Mouse (Mus musculus) ES-Bruce4 (cell line): ENCODE results near the gene Nhsl1. TPM values are rescaled to one million over a fixed set of nuclear protein-coding genes. Genes with fewer than 3 reads are reported as not detected.

Source experiments
- H3K27ac ChIP-seq: 2 replicates; pipeline ENCODE4 v1.5.1; 2012; ENCODE audit warnings: low read length, inconsistent platforms; ENCODE audit not compliant: insufficient read depth
- H3K27me3 ChIP-seq: 2 replicates; pipeline ENCODE4 v1.6.1; 2012; ENCODE audit warnings: mild to moderate bottlenecking, low read length, inconsistent platforms; ENCODE audit not compliant: control insufficient read depth, poor library complexity, insufficient read depth, severe bottlenecking
- H3K36me3 ChIP-seq: 2 replicates; pipeline ENCODE4 v1.6.1; 2012; ENCODE audit warnings: inconsistent platforms, mild to moderate bottlenecking, low read length, moderate library complexity; ENCODE audit not compliant: control insufficient read depth, poor library complexity, insufficient read depth, severe bottlenecking
- H3K4me1 ChIP-seq: one replicate; pipeline ENCODE4 v1.8.1; 2011; ENCODE audit warnings: low read length; ENCODE audit not compliant: control insufficient read depth, insufficient read depth
- H3K4me3 ChIP-seq: 2 replicates; pipeline ENCODE4 v1.5.1; 2011; ENCODE audit warnings: low read depth, mild to moderate bottlenecking, low read length
- H3K9ac ChIP-seq: 2 replicates; pipeline ENCODE4 v1.6.1; 2012; ENCODE audit warnings: low read depth, mild to moderate bottlenecking, inconsistent platforms; ENCODE audit not compliant: poor library complexity, severe bottlenecking
- H3K9me3 ChIP-seq: replicated peaks from 2 replicates; pipeline ENCODE4 v1.6.1; 2012; ENCODE audit warnings: mild to moderate bottlenecking, low read length, inconsistent platforms; ENCODE audit not compliant: control insufficient read depth, poor library complexity, insufficient read depth, severe bottlenecking
- CTCF ChIP-seq: IDR thresholded peaks from one replicate; pipeline ENCODE4 v1.8.1; 2011; ENCODE audit warnings: low read depth, low read length
- EP300 ChIP-seq: IDR thresholded peaks from 2 replicates; pipeline ENCODE4 v1.6.1; 2011; ENCODE audit warnings: low read depth, low read length; ENCODE audit not compliant: insufficient read depth
- POLR2A ChIP-seq: IDR thresholded peaks from one replicate; pipeline ENCODE4 v1.8.1; 2011; ENCODE audit warnings: low read length; ENCODE audit not compliant: insufficient read depth
- polyA plus RNA-seq: library from polyadenylated mRNA; stranded (reverse); fragments of >200 nt; gene quantifications from 2 replicates; pipeline ENCODE4 v1.2.4, GENCODE M21; 2011; ENCODE audit warnings: low read depth; ENCODE audit not compliant: missing spikeins, insufficient read depth, insufficient read length

Gene Nhsl1
- polyA plus RNA-seq, 1 experiment = 26.9 TPM

DNA sequence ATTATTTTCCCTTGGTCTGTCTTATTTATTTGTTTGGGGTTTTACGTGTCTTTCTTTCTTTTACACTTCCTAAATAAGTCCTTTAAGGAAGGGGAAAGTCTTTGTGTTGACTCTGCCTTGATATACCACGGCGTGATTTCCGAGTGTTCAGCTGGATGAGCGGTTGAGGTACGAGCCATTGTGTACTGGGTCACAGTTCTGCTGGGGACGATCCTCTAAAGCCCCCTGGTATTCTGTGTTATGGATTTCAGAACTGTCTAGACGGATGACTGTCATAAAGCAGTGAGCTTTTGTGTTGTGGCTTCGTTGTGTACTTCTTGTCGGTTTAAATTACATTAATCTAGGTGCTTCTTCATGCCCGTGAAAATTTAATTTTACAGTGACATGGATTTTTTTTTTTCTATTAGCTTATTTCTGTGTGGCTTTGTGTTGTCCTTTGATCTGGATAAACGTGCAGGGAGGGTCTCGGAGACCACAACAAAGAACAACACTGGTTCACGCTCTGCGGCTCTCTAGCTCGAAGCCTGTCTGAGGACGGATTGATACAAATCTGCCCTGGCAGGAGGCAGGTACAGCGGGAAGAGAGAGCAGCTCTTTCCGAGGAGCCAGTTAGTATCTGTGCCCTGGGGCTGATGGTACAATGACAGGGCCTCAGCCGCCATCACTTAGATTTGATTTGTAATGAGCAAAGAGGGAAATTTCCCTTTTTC lies 151.7 kb downstream of the Nhsl1 start:
- Histone ChIP-seq H3K4me1 (no peaks in the 10 kb centered on the region), H3K27me3 (no peaks in the 10 kb centered on the region), H3K4me3 (no peak overlapping the region), H3K27ac (no peak overlapping the region), H3K36me3 (no peaks in the 10 kb centered on the region), H3K9me3 (peaks cover 2% of the 10 kb centered on the region; the same call in 1 of the 2 replicates), H3K9ac (no peak overlapping the region)
- TF ChIP-seq POLR2A = no peak
- no peak for TF ChIP-seq EP300
- no peak for TF ChIP-seq CTCF

DNA sequence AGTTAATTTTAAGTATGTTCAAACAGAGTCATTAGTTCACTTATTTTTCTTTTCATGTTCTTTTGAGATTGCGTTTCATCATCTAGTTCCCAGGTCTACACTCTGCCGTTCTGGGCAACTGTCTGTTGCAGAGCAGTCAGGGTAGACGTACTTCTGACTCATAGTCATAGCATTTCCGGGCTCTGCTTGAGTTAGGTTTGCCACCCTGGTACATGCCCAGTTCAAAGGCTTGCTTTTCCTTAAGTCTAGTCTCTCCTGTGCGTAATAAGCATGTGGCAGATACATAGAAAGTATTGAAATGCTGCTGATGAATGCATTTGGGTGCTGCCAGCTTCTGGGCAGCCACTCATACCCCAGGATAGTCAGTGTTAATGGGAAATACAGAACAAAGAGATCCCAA lies 152.9 kb downstream of the Nhsl1 start:
- H3K27ac ChIP-seq = no peak overlapping the region
- no peaks in the 10 kb centered on the region for H3K36me3 ChIP-seq
- peaks cover 2% of the 10 kb centered on the region; the same call in 1 of the 2 replicates for H3K9me3 ChIP-seq
- no peak overlapping the region for H3K9ac ChIP-seq
- peaks cover 1% of the 10 kb centered on the region for H3K4me1 ChIP-seq
- H3K27me3 ChIP-seq = no peaks in the 10 kb centered on the region
- no peak overlapping the region for H3K4me3 ChIP-seq
- TF ChIP-seq CTCF = no peak
- no peak for TF ChIP-seq EP300
- no peak for TF ChIP-seq POLR2A

DNA sequence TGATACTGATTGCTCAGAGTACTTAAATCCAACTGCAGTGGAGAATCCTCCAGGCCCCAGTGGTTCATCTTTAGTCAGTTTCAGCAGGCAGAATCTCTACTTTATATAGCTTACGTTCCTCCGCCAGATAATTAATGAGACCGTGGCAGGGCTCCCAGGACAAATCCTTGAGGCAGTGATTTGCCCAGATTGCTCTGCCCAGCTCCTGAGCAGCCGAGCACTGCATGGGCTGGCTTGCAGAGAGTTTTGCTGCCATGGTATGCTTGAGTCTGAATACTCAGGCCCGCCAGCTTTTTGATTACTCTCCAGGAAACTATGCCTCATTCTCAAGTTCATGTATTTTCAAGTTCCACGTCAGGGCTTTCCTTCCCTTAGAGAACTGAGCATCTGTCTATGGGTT lies 156.3 kb downstream of the Nhsl1 start:
- no peak overlapping the region for H3K27ac ChIP-seq
- H3K4me3 ChIP-seq = no peak overlapping the region

DNA sequence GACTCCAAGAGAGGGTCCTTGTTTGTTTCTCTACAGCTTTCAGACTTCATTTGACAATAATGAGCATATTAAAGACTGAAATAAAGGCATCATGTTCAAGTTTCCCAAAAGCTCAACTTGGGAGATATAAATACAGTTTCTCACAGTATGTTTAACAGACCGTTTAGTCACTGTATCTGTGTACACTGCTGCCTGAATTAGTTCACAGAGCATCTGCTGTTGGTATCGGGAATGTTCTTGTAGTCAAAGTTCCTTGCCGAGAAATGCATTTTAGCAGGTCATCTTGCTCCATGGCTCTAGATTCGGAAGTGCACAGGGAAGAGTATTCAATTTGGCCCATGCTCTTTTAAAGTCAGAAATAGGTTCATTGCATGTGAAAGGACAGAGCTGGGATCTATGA lies 159.5 kb downstream of the Nhsl1 start:
- H3K4me3 ChIP-seq = no peak overlapping the region
- H3K27me3 ChIP-seq = no peaks in the 10 kb centered on the region
- no peak overlapping the region for H3K9ac ChIP-seq
- H3K36me3 ChIP-seq = no peaks in the 10 kb centered on the region
- peaks cover 1% of the 10 kb centered on the region for H3K4me1 ChIP-seq
- no peaks in the 10 kb centered on the region for H3K9me3 ChIP-seq
- no peak for TF ChIP-seq EP300
- TF ChIP-seq POLR2A = no peak
- no peak for TF ChIP-seq CTCF
- no peak overlapping the region for H3K27ac ChIP-seq

More for the DNA sequence above, 156.3 kb downstream of the Nhsl1 start:
- Histone ChIP-seq H3K9ac (no peak overlapping the region), H3K4me1 (peaks cover 1% of the 10 kb centered on the region), H3K27me3 (no peaks in the 10 kb centered on the region), H3K9me3 (no peaks in the 10 kb centered on the region), H3K36me3 (no peaks in the 10 kb centered on the region)
- no peak for TF ChIP-seq CTCF
- no peak for TF ChIP-seq EP300

DNA sequence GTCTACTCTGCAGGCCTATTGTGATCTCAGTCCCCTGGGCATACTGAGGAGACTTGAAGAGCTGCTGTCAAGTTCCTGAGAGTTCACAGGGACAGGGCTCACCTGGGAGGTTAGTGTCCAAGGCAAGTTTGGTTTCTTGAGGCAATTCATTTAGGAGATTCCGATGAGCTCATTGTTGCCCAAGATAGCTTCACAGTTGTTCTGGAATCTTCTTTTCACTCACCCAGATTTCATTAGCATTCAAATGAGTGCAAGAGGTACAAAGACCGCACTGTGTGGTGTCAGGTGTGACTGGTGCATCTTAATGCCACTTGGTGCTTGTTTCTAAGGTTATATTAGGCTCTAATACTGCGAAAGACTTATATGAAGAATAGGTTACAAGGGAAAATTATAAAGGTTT lies 160.5 kb downstream of the Nhsl1 start:
- no peaks in the 10 kb centered on the region for H3K27me3 ChIP-seq
- H3K27ac ChIP-seq = no peak overlapping the region
- TF ChIP-seq CTCF (no peak), POLR2A (no peak), EP300 (no peak)
- no peak overlapping the region for H3K4me3 ChIP-seq
- no peak overlapping the region for H3K9ac ChIP-seq
- H3K9me3 ChIP-seq = no peaks in the 10 kb centered on the region
- no peaks in the 10 kb centered on the region for H3K36me3 ChIP-seq
- H3K4me1 ChIP-seq = peaks cover 1% of the 10 kb centered on the region

DNA sequence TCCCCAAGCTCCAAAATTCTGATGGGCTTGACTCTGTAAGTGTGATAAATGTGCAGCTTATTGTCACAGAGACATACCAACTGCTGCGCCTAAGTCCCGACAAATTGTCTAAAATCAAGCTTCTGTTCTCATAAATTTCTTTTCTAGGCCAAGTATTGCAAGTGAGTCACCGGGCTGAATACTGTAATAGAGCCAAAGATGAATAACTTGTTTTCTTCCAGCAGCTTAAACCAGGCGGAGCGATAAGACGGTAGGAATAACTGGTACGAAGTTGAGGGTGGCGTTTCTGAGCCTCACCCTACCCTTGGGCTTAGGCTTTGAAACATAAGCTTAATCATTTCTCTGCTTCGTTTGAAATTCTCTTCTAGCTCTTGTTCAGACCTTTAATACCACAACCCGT lies 162.1 kb downstream of the Nhsl1 start:
- no peak for TF ChIP-seq EP300
- no peak for TF ChIP-seq POLR2A
- TF ChIP-seq CTCF = no peak
- Histone ChIP-seq H3K9ac (no peak overlapping the region), H3K9me3 (no peaks in the 10 kb centered on the region), H3K36me3 (no peaks in the 10 kb centered on the region), H3K4me3 (no peak overlapping the region), H3K27me3 (no peaks in the 10 kb centered on the region), H3K4me1 (peaks cover 1% of the 10 kb centered on the region), H3K27ac (no peak overlapping the region)
